31 mouse cellular contexts compared by ENCODE assay signal in the genomic region with DNA sequence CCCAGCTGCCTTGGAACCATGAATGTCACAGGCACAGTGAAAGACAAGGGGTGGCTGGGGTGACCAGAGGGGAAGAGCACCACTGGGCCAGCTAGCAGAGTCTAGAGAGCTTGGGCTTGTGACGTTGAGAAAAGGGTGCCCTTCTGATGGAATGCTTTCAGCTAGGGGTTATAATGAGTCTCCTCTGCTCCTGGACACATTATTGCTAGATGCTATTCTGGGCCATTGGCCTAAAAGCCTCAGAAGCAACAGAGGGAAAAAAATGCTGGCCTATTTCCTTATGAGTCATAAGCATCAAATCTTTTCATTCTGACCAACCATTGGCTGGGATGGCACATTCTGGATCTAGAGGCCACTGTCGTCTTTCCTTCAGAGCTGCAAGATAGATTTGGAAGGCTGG.
"Had no signal": no experiment of that assay in that cellular context is flagged by ENCODE, and none has a peak within 500 bp of the region (broad histone marks: within the 10 kb centered on the region; RNA-seq: fewer than 3 reads in every experiment).

No protein-coding gene starts in this region.

- H3K9me3 ChIP-seq: limb, embryonic 10.5 days; limb, embryonic 13.5 days; limb, embryonic 15.5 days; liver, embryonic 13.5 days; liver, embryonic 15.5 days; lung, embryonic 15.5 days; midbrain, embryonic 10.5 days; midbrain, embryonic 12.5 days; midbrain, embryonic 15.5 days; neural tube, embryonic 12.5 days had no signal

- H3K9ac ChIP-seq: limb, embryonic 12.5 days; limb, embryonic 13.5 days; limb, embryonic 15.5 days; liver, embryonic 12.5 days; liver, embryonic 13.5 days; liver, embryonic 14.5 days; liver, embryonic 15.5 days; liver, postnatal 0 days; lung, embryonic 14.5 days; lung, embryonic 15.5 days; midbrain, embryonic 12.5 days; midbrain, embryonic 15.5 days; neural tube, embryonic 12.5 days had no signal

- ATAC-seq: liver, embryonic 12.5 days; liver, postnatal 0 days; lung, postnatal 0 days; midbrain, embryonic 15.5 days; midbrain, embryonic 16.5 days had no signal

- H3K27ac ChIP-seq: limb, embryonic 10.5 days; limb, embryonic 12.5 days; limb, embryonic 13.5 days; limb, embryonic 15.5 days; liver, embryonic 12.5 days; liver, embryonic 13.5 days; liver, embryonic 14.5 days; liver, embryonic 15.5 days; lung, embryonic 15.5 days; macrophage; midbrain, embryonic 10.5 days; midbrain, embryonic 12.5 days; midbrain, embryonic 15.5 days; neural tube, embryonic 12.5 days had no signal

- H3K27me3 ChIP-seq: limb, embryonic 12.5 days; limb, embryonic 13.5 days; limb, embryonic 15.5 days; liver, embryonic 12.5 days; liver, embryonic 13.5 days; liver, embryonic 15.5 days; lung, embryonic 15.5 days; megakaryocyte, embryonic 14.5 days; midbrain, embryonic 12.5 days; midbrain, embryonic 15.5 days; neural tube, embryonic 12.5 days had no signal

- DNase-seq: left cerebral cortex, postnatal 4 days; liver; liver, embryonic 13.5 days; liver, postnatal 0 days; lung, adult 18-20 months; lung, adult 2 months; lung, embryonic 14.5 days; lung, postnatal 10 days; lung, postnatal 14 days; lung, postnatal 36 days; lung, postnatal 4 days; midbrain, embryonic 14.5 days had no signal

- H3K4me3 ChIP-seq: limb, embryonic 10.5 days; limb, embryonic 12.5 days; limb, embryonic 13.5 days; limb, embryonic 15.5 days; liver, embryonic 12.5 days; liver, embryonic 13.5 days; liver, embryonic 15.5 days; lung, embryonic 15.5 days; megakaryocyte, embryonic 14.5 days; midbrain, embryonic 10.5 days; midbrain, embryonic 12.5 days; midbrain, embryonic 15.5 days; myocyte; neural tube, embryonic 12.5 days had no signal

- H3K4me1 ChIP-seq: limb, embryonic 13.5 days; limb, embryonic 15.5 days; liver, embryonic 12.5 days; liver, embryonic 13.5 days; liver, embryonic 15.5 days; megakaryocyte, embryonic 14.5 days; midbrain, embryonic 10.5 days; midbrain, embryonic 12.5 days; midbrain, embryonic 15.5 days; neural tube, embryonic 12.5 days had no signal

- H3K36me3 ChIP-seq: limb, embryonic 10.5 days; limb, embryonic 12.5 days; limb, embryonic 13.5 days; limb, embryonic 15.5 days; liver, embryonic 12.5 days; liver, embryonic 13.5 days; liver, embryonic 15.5 days; lung, embryonic 15.5 days; midbrain, embryonic 10.5 days; midbrain, embryonic 12.5 days; midbrain, embryonic 15.5 days; neural tube, embryonic 12.5 days had no signal

- H3K4me2 ChIP-seq: limb, embryonic 12.5 days; limb, embryonic 13.5 days; limb, embryonic 15.5 days; liver, embryonic 11.5 days; liver, embryonic 12.5 days; liver, embryonic 13.5 days; liver, embryonic 15.5 days; lung, embryonic 14.5 days; lung, embryonic 15.5 days; midbrain, embryonic 11.5 days; midbrain, embryonic 12.5 days; midbrain, embryonic 15.5 days; neural tube, embryonic 12.5 days had no signal
